Mouse (Mus musculus) hindbrain, embryonic 10.5 days (tissue): ENCODE data around the gene Gsap. TPM values are rescaled to one million over a fixed set of nuclear protein-coding genes. Genes with fewer than 3 reads are reported as not detected.
"Not testable (repeated sequence)": the region's sequence is repeated elsewhere in the genome, so short reads cannot be mapped to it uniquely, and the experiment has no call there.

ENCODE experiments used
- DNase-seq: peaks from one replicate; pipeline ENCODE4 v3.0.0-alpha.2; 2017; ENCODE audit warnings: low spot score
- H3K27ac ChIP-seq: fragments of 300-500 bp; sonication (generic); 2 replicates; pipeline ENCODE4 v1.5.1; 2016; ENCODE audit warnings: mild to moderate bottlenecking, moderate library complexity
- H3K27me3 ChIP-seq: fragments of 300-500 bp; sonication (generic); 2 replicates; pipeline ENCODE4 v1.6.1; 2016; ENCODE audit warnings: mild to moderate bottlenecking; ENCODE audit not compliant: poor library complexity, insufficient read depth, severe bottlenecking
- H3K36me3 ChIP-seq: fragments of 300-500 bp; sonication (generic); 2 replicates; pipeline ENCODE4 v1.6.1; 2016; ENCODE audit warnings: mild to moderate bottlenecking, moderate library complexity
- H3K4me1 ChIP-seq: fragments of 300-500 bp; sonication (generic); replicated peaks from 2 replicates; pipeline ENCODE4 v1.6.1; 2016; ENCODE audit warnings: mild to moderate bottlenecking
- H3K4me3 ChIP-seq: fragments of 300-500 bp; sonication (generic); 2 replicates; pipeline ENCODE4 v1.5.1; 2016; ENCODE audit warnings: mild to moderate bottlenecking, moderate library complexity
- H3K9me3 ChIP-seq: fragments of 300-500 bp; sonication (generic); 2 replicates; pipeline ENCODE4 v1.6.1; 2016; ENCODE audit warnings: mild to moderate bottlenecking, moderate library complexity
- WGBS: fragments of 180-500 bp; shearing (Covaris S2); methylation state at CpG from one replicate; pipeline ENCODE4 v1.1.7; 2016; 5-methylcytosine and 5-hydroxymethylcytosine counted together
- polyA plus RNA-seq: library from polyadenylated mRNA; unstranded; fragments of >200 nt; fragmentation: Nextera tagmentation; extraction: Ambion mirVana; gene quantifications from 2 replicates; pipeline ENCODE4 v1.2.1, GENCODE M21; 2016

The Gsap gene
- polyA plus RNA-seq, 1 experiment from 2014 or later = 1.8 TPM

DNA sequence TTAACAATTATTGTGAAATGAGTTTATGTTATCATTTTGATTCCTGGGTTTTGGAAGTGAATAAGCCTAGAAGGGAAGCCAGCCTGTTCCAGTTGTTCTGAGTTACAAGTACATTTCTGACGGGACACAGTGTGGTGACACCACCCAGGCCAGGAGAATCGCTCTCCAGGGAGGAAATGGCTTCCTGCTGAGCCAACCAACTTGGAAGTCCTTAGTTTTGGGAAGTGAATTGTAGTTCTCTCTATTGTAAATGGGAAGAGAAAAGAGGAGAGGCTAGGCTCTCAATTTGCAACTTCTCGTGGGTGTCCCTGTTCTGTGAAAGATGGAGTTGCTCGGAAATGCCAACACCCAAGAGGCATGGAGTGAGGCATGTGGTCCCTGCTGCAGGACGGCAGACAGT lies 83.4 kb downstream of the Gsap start:
- DNase-seq = no peak
- Histone ChIP-seq H3K4me3 (no peak overlapping the region), H3K9me3 (no peaks in the 10 kb centered on the region), H3K27ac (no peak overlapping the region), H3K27me3 (no peaks in the 10 kb centered on the region), H3K36me3 (no peaks in the 10 kb centered on the region), H3K4me1 (peaks cover 20% of the 10 kb centered on the region)
- WGBS = 75% methylated on average over 5 of the region's 5 CpGs

DNA sequence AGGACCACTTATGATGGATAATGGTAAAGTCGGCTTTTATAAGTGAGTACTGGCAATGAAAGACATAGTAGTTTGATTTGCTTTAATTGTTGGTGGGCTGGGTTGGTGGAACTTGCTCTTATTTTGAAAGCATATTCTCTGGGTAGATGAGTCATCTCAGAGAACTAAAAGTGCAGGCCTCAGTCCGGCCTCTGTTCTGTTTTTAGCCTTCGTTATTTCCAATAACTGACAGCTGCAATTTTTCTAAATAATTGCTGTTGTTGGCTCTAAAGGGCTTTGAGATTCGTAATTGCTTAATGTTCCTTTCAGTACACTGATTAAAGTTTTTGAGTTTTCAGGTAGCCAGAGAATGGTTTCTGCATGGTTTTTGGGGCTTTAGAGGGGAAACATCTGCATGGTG lies 84.7 kb downstream of the Gsap start:
- Histone ChIP-seq H3K4me3 (no peak overlapping the region), H3K4me1 (peaks cover 22% of the 10 kb centered on the region), H3K36me3 (no peaks in the 10 kb centered on the region), H3K27me3 (no peaks in the 10 kb centered on the region), H3K9me3 (no peaks in the 10 kb centered on the region), H3K27ac (no peak overlapping the region)
- DNase-seq = no peak
- whole genome bisulfite sequencing = 93% methylated on average over 4 of the region's 4 CpGs

DNA sequence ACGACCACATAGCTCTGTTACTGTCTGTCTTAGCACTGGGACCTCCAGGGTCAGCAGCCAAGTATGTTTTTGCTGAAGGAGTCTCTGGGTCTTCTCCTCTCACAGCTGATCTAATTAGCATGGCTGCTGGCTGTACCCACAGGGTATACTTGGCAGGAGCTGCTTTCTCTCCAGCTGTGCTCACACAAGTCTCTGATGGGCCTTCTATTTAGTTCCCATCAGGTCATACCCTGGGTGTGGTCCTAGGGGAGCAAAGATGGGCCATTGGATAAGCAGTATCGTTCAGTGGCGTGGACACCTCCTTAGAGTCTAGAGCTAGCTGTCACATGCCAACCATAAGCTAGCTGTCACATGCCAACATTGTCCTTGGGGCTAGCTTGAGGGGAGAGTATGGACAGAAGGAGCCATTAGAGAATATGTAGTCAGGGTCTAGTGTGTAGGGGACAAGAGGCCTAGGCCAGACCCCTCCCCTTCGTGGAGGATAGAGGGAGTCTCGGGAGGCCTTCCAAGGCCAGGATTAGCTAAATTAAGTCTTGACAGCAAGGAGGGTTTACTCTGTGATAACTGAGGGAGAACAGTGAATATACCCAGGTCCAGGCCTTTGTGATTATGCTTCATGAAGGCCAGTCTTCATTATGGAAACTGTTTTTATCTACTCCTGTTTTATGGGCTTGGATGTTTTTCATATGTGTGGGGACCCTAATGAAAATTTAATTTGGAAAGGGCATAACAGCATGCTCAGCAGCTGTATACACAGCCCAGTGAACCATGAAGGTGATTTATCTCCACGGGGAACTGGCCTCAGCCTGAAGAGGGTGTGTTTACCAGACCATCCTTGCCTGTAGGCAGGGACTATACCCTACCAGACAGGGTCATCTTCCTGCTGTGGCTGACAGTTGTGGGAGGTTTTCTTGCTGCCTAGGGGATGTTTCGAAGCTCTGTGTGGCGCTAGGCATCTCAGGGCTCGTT lies 85.6 kb downstream of the Gsap start:
- 47% methylated on average over 9 of the region's 9 CpGs for WGBS

DNA sequence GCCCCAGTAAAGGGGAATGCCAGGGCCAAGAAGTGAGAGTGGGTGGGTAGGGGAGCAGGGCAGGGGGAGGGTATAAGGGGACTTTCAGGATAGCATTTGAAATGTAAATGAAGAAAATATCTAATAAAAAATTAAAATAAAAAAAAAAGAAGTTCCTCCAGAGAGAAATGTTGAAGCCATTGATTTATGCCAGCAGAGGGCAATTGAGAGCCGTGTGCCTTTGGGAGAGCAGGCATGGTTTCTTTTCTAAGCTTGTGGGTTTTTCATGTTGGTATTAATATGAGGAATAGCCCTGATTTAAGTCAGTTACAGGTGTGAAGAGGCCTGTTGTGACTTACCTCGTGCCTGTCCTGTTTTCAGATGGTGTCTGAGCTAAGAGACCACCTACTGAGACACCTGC lies 91.6 kb downstream of the Gsap start:
- not testable (repeated sequence) for H3K27ac ChIP-seq, H3K27me3 ChIP-seq, DNase-seq, H3K9me3 ChIP-seq, H3K36me3 ChIP-seq, H3K4me3 ChIP-seq, H3K4me1 ChIP-seq
- WGBS = 52% methylated on average over 2 of the region's 2 CpGs

More for the DNA sequence above, 85.6 kb downstream of the Gsap start:
- DNase-seq = no peak
- Histone ChIP-seq H3K27ac (no peak overlapping the region), H3K4me1 (peaks cover 22% of the 10 kb centered on the region), H3K36me3 (no peaks in the 10 kb centered on the region), H3K27me3 (no peaks in the 10 kb centered on the region), H3K4me3 (no peak overlapping the region), H3K9me3 (no peaks in the 10 kb centered on the region)

DNA sequence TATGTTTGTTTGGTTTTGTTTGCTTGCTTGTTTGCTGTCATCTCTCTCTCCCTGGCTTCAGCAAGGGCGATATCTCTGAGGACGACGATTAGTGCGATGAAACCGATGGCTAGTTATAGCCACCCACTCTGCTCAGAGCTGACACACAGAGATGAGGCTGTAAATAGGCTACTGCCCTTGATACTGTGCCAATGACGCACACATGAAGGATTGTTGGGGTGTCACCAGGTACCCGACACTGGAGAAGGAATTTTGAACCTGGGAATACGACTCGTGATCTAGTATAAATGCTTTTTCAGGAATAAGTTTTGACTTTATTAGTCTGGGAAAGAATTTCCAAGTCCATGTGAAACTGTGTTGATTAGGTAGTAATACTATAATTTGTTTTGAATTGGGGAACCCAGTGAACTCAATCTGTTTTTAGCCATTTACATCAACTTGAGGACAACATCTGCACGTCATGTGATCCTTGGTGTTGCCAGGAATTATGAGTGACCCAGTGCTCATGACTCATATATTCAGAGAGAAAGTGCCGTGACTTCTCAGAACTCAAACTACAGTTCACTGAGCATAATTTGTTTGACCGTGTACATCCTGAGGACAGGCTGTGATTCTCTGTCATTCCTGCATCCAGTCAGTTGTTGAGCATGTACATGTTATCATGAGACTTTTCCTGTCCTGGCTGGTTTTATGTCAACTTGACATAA lies 97.5 kb downstream of the Gsap start:
- Histone ChIP-seq H3K36me3 (no peaks in the 10 kb centered on the region), H3K4me3 (no peak overlapping the region), H3K27ac (no peak overlapping the region), H3K9me3 (no peaks in the 10 kb centered on the region), H3K4me1 (no peaks in the 10 kb centered on the region), H3K27me3 (no peaks in the 10 kb centered on the region)
- 91% methylated on average over 12 of the region's 12 CpGs for WGBS
- no peak for DNase-seq

DNA sequence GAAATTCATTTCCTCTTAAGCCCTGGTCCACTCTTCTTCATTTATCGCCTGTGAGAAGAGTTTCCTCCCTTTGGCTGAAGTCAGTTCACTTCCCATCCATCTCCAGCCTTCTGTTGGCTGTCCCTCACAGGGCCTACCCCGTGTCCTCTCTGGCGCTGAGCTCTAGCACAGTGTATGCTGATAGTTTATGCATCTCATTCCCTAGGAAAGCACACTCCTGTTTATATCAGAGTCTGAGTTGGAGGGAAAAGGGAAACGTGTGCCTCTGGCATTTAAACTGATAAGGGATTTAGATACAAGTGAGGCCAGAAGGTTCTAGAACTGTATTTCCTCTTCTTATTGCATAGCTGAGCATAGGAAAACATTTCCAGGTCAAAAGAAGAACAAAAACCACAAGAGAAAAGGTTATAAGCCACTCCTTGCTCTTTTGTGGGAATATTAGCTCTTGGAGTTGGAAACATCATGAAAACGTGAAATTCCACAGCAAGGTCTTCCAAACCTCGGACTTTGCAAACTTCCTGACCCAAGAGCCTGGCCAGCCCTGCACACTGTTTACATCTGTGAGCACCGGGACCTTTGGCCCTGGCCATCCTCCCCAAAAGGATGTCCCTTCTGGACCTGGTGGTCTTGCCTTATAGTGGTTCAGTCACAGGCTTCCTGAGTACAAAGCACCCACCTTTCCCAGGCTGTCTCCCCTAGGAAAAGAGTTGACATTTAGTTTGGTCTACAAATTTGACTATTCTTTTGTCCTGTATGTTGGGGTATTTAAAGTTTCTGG lies 102.8 kb downstream of the Gsap start:
- no peak for DNase-seq
- 83% methylated on average over 7 of the region's 7 CpGs for WGBS
- Histone ChIP-seq H3K9me3 (no peaks in the 10 kb centered on the region), H3K4me3 (no peak overlapping the region), H3K4me1 (no peaks in the 10 kb centered on the region), H3K27ac (no peak overlapping the region), H3K36me3 (no peaks in the 10 kb centered on the region), H3K27me3 (no peaks in the 10 kb centered on the region)

DNA sequence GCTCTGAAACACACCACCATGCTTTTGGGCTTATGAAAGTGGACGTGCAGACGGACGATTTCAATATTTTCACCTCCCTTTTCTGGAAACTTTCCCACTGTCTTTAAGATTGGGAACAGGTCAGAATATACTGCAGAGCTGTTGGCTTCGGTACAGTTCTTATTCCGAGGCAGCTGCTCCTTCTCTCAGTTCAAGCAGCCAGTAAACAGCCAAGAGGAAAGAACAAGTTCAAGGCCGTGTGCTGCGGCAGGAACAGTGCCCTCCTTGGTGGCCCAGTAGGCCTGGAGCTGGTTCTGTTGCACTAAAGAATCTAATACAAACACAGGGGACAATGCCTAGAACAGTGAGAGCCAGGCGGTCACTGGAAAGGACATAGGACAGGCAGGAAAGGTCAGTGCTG lies 104.5 kb downstream of the Gsap start:
- Histone ChIP-seq H3K4me1 (no peaks in the 10 kb centered on the region), H3K9me3 (no peaks in the 10 kb centered on the region), H3K27me3 (no peaks in the 10 kb centered on the region), H3K4me3 (no peak overlapping the region), H3K27ac (no peak overlapping the region), H3K36me3 (no peaks in the 10 kb centered on the region)
- 86% methylated on average over 8 of the region's 8 CpGs for WGBS
- DNase-seq = no peak

DNA sequence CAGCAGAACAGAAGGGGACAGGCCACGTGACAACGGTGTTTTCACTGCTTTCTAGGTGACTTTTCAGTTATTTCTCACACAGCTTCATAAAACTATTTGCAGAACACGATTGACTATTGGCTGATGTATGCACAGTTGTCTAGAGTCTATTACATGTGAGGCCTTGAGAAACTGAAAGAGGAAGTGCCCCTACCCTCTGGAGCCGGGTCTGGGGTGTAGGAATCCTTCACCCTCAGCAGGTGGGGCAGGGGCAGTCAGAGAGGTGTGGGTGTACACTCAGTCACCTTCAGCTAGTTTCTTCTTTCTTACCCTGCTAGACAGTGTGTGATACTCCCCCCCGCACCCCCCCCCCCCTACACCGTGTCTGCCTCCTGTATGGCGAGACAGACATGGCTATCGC lies 109.6 kb downstream of the Gsap start:
- Histone ChIP-seq H3K36me3 (no peaks in the 10 kb centered on the region), H3K27ac (no peak overlapping the region), H3K4me1 (no peaks in the 10 kb centered on the region), H3K4me3 (no peak overlapping the region), H3K27me3 (no peaks in the 10 kb centered on the region), H3K9me3 (no peaks in the 10 kb centered on the region)
- WGBS = 86% methylated on average over 8 of the region's 8 CpGs
- DNase-seq = no peak

DNA sequence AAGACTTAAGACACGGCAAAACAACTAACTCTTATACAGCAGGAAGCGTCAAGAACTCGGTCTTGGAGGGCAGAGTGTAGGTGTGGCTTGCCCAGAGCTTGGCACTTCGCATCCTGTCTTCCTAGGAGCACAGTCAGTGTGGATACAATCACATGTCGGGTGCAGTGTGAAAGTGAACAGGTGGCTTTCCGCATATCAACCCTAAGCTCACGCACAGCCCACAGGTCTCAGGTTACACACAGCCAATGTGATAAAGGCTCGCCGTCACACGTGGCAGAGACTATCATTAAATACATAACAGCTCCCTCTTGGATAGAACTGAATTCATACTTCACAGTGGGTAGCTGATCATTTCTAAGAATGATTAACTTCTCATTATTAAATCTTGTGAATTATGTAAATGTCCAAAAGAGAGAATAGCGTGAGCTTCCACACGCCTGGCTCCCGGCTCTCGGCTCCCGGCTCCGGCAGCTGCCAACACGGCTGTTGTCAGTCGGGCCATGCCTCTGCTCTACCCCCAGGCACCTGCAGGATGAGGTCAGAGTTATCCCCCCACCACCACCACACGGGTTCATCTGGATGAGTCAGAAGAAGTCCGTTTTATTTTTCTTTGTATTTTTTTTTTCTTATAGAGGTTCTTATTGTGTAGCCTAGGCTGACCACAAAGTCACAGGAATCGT lies 113.2 kb downstream of the Gsap start:
- Histone ChIP-seq H3K27ac (no peak overlapping the region), H3K27me3 (no peaks in the 10 kb centered on the region), H3K4me3 (no peak overlapping the region), H3K9me3 (no peaks in the 10 kb centered on the region), H3K4me1 (0 out of 2 replicates have a peak, but pooled peaks cover 4% of the 10 kb centered on the region), H3K36me3 (no peaks in the 10 kb centered on the region)
- 85% methylated on average over 21 of the region's 21 CpGs for WGBS
- no peak for DNase-seq

DNA sequence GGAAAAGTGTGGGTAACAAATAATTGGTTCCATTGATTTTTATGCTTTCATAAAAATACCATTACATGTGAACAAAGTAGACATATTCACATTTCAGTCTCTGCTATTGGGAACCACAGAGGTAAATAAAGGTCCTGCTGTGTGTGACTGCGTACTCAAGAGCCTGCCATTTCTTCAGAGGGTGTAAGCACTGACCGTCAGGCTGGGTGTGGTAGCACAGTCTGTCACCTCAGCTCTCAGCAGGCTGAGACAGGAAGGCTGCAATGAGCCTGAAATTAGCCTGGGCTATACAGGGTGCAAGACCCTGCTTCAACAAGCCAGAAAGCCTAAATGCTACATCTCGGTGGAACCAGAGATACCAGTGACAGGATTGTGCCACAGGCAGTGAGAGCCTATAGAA lies 114.0 kb downstream of the Gsap start:
- no peaks in the 10 kb centered on the region for H3K36me3 ChIP-seq
- H3K27me3 ChIP-seq = no peaks in the 10 kb centered on the region
- H3K4me3 ChIP-seq = no peak overlapping the region
- 0 out of 2 replicates have a peak, but pooled peaks cover 4% of the 10 kb centered on the region for H3K4me1 ChIP-seq
- WGBS = 92% methylated on average over 3 of the region's 3 CpGs
- H3K27ac ChIP-seq = no peak overlapping the region
- H3K9me3 ChIP-seq = no peaks in the 10 kb centered on the region
- no peak for DNase-seq

DNA sequence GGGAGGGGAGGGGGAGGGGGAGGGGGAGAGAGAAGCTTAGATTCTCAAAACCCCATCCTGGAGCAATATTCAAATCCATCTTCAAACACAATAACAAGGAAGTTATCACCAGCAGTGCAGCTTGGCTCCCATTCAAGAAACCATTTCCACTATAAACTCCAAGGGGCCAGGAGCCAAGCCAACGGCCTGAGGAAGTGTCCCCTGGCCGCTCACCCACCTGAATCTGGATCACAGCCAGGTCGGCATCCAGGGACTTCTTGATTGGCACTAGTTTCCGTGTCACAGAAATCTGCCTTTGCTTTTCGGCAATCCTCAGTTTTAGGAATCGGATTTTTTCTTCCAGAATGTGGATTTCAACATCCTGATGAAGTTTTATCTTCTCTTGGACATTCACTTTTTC lies 115.0 kb downstream of the Gsap start:
- no peak for DNase-seq
- Histone ChIP-seq H3K27me3 (no peaks in the 10 kb centered on the region), H3K4me3 (no peak overlapping the region), H3K27ac (no peak overlapping the region), H3K4me1 (0 out of 2 replicates have a peak, but pooled peaks cover 4% of the 10 kb centered on the region), H3K36me3 (no peaks in the 10 kb centered on the region), H3K9me3 (no peaks in the 10 kb centered on the region)
- WGBS = 87% methylated on average over 6 of the region's 6 CpGs

DNA sequence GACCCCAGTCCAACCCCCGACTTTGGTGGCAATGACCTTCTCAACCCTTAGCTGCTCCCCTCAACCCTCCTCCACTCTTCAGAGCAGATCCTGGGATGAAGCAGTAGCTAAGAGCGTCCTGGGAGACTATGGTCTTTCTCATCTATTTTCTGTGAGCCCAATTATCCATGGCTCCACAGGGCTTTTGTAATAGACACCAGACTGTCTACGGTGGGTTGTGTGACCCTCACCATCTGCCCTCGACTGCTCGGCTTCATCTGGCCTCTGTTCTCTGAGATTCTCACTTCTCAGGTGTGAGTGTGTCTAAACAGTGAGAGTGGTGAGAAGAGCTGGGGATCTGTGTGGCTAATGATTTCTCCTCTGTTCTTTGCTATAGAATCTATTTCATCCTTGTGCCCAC lies 121.1 kb downstream of the Gsap start:
- no peak for DNase-seq
- H3K9me3 ChIP-seq = no peaks in the 10 kb centered on the region
- H3K27ac ChIP-seq = no peak overlapping the region
- WGBS = 68% methylated on average over 5 of the region's 5 CpGs
- no peaks in the 10 kb centered on the region for H3K36me3 ChIP-seq
- no peaks in the 10 kb centered on the region for H3K27me3 ChIP-seq
- H3K4me3 ChIP-seq = no peak overlapping the region
- peaks cover 6% of the 10 kb centered on the region; the same call in 1 of the 2 replicates for H3K4me1 ChIP-seq
